In the genomic region with DNA sequence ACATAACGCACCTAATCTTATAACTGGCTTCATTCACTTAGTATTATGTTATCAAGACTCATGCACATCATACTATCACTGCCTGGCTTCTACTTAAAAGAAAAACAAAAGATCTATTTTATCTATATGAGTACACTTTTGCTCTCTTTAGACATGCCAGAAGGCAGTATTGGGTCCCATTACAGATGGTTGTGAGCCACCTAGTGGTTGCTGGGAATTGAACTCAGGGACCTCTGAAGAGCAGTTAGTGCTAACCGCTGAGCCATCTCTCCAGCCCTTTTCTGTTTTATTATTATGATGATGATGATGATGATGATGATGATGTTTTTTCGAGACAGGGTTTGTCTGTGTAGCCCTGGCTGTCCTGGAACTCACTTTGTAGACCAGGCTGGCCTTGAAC, we compare ENCODE assay signal across 9 mouse cellular contexts. TPM values are rescaled to one million over a fixed set of nuclear protein-coding genes. Genes with fewer than 3 reads are reported as not detected.
DNase-seq lines count a peak whose midpoint lies in the region; ATAC-seq and TF ChIP-seq lines count a peak whose summit lies in the region.
"Had no signal": no experiment of that assay in that cellular context is flagged by ENCODE, and none has a peak within 500 bp of the region (broad histone marks: within the 10 kb centered on the region; RNA-seq: fewer than 3 reads in every experiment).

No protein-coding gene starts in this region.

- H3K36me3 ChIP-seq in liver, postnatal 0 days (replicated peaks; ENCODE audit: insufficient read depth, low read length) = 0 out of 2 replicates have a peak, but pooled peaks cover 5% of the 10 kb centered on the region
- H3K36me3 ChIP-seq: stomach, embryonic 15.5 days had no signal

- H3K4me3 ChIP-seq in layer of hippocampus, adult 2 months = no peak overlapping the region
- no peak overlapping the region for H3K4me3 ChIP-seq in liver, postnatal 0 days (ENCODE audit: low read depth, low read length)
- H3K4me3 ChIP-seq: stomach, embryonic 15.5 days had no signal

- peak; percentile 83 for TF ChIP-seq CTCF in layer of hippocampus, adult 2 months (conservative IDR thresholded peaks at IDR 0.05)
- TF ChIP-seq CTCF in liver, postnatal 0 days (IDR thresholded peaks at IDR 0.05; ENCODE audit: low read depth) = peak; percentile 78

- no peak for TF ChIP-seq EP300 in liver, postnatal 0 days (IDR thresholded peaks at IDR 0.05; ENCODE audit: low read depth)

- 39% methylated on average over 3 of the region's 3 CpGs for WGBS in liver, postnatal 0 days (ENCODE audit: insufficient replicate concordance)

- no peak overlapping the region for H3K4me2 ChIP-seq in liver, postnatal 0 days (ENCODE audit: low read depth, low read length)
- H3K4me2 ChIP-seq: stomach, embryonic 15.5 days had no signal

- H3K27ac ChIP-seq in layer of hippocampus, adult 2 months = no peak overlapping the region
- no peak overlapping the region for H3K27ac ChIP-seq in liver, postnatal 0 days (ENCODE audit: low read depth)
- H3K27ac ChIP-seq: stomach, embryonic 15.5 days had no signal

- no peaks in the 10 kb centered on the region for H3K9me3 ChIP-seq in liver, postnatal 0 days (ENCODE audit: low read length)
- H3K9me3 ChIP-seq: stomach, embryonic 15.5 days had no signal

- peak; percentile 47 for DNase-seq in adrenal gland, adult 2 months
- DNase-seq in adrenal gland, adult 8-10 months = no peak
- DNase-seq in layer of hippocampus, adult 2 months (ENCODE audit: low spot score in 2 of 2) = no peak
- DNase-seq in layer of hippocampus, adult 8-10 months (ENCODE audit: low spot score in 2 of 2) = no peak
- peak; percentile 53 for DNase-seq in embryo, embryonic 11 days
- peak; percentile 39 for DNase-seq in liver, postnatal 0 days
- peak; percentile 73 for DNase-seq in thymus, postnatal 25 days
- DNase-seq in urinary bladder, postnatal 25 days (ENCODE audit: low spot score) = no peak

- no peaks in the 10 kb centered on the region for H3K4me1 ChIP-seq in liver, postnatal 0 days (ENCODE audit: insufficient read depth)
- H3K4me1 ChIP-seq: stomach, embryonic 15.5 days had no signal

- no peaks in the 10 kb centered on the region for H3K27me3 ChIP-seq in liver, postnatal 0 days (ENCODE audit: insufficient read depth, low read length)
- H3K27me3 ChIP-seq: stomach, embryonic 15.5 days had no signal

- H3K9ac ChIP-seq in liver, postnatal 0 days (replicated peaks) = no peak overlapping the region
- H3K9ac ChIP-seq: stomach, embryonic 15.5 days had no signal

- no peak for ATAC-seq in liver, postnatal 0 days

RNA-seq across cellular contexts. Expression of a gene that starts 13.4 kb away (rescaled TPM):
- total RNA-seq in adrenal gland, adult 2 months (2021) = 10 to 100 TPM; 68.6 to 90.2 TPM
- 29.3 and 41.2 TPM in 2 replicates for polyA plus RNA-seq in adrenal gland, adult 2 months (2012; rRNA removed)
- 100 to 1,000 TPM; 103 to 156 (median 120) TPM for total RNA-seq in adrenal gland, adult 8-10 months (2022)
- total RNA-seq in layer of hippocampus, adult 2 months (2021) = 100 to 1,000 TPM; 118 to 127 TPM
- 100 to 1,000 TPM; 118 to 139 (median 120) TPM for total RNA-seq in layer of hippocampus, adult 8-10 months (2022)
- 6.7 and 7.7 TPM in 2 replicates for polyA plus RNA-seq in liver, postnatal 0 days (2015; fragmentation: Nextera tagmentation; extraction: Ambion mirVana)

RNA-seq across cellular contexts. Expression of a gene that starts 19.4 kb away (rescaled TPM):
- 10 to 100 TPM; 54.8 to 90.7 TPM for total RNA-seq in adrenal gland, adult 2 months (2021)
- 46.0 and 57.8 TPM in 2 replicates for polyA plus RNA-seq in adrenal gland, adult 2 months (2012; rRNA removed)
- 10 to 100 TPM; 64.6 to 98.2 (median 75.6) TPM for total RNA-seq in adrenal gland, adult 8-10 months (2022)
- 10 to 100 TPM; 60.3 to 72.5 TPM for total RNA-seq in layer of hippocampus, adult 2 months (2021)
- 10 to 100 TPM; 56.2 to 72.2 (median 65.5) TPM for total RNA-seq in layer of hippocampus, adult 8-10 months (2022)
- polyA plus RNA-seq in liver, postnatal 0 days (2015; fragmentation: Nextera tagmentation; extraction: Ambion mirVana) = 4.7 TPM in 2 replicates

RNA-seq across cellular contexts. Expression of a gene that starts 21.0 kb away (rescaled TPM):
- total RNA-seq in adrenal gland, adult 2 months (2021) = 10 to 100 TPM; 19.1 to 19.7 TPM
- polyA plus RNA-seq in adrenal gland, adult 2 months (2012; rRNA removed) = 4.0 and 6.7 TPM in 2 replicates
- total RNA-seq in adrenal gland, adult 8-10 months (2022) = 10 to 100 TPM; 21.9 to 28.0 (median 26.2) TPM
- total RNA-seq in layer of hippocampus, adult 2 months (2021) = 10 to 100 TPM in 1 of 2 experiments, 1 to 10 TPM in 1; 9.0 to 12.0 TPM
- total RNA-seq in layer of hippocampus, adult 8-10 months (2022) = 10 to 100 TPM in 1 of 4 experiments, 1 to 10 TPM in 3; 8.1 to 17.1 (median 9.6) TPM
- 3.6 and 4.1 TPM in 2 replicates for polyA plus RNA-seq in liver, postnatal 0 days (2015; fragmentation: Nextera tagmentation; extraction: Ambion mirVana)

RNA-seq across cellular contexts. Expression of a gene that starts 39.0 kb away (rescaled TPM):
- total RNA-seq in adrenal gland, adult 2 months (2021) = 10 to 100 TPM; 49.0 to 56.8 TPM
- polyA plus RNA-seq in adrenal gland, adult 2 months (2012; rRNA removed) = 73.2 and 87.0 TPM in 2 replicates
- total RNA-seq in adrenal gland, adult 8-10 months (2022) = 10 to 100 TPM; 49.1 to 65.5 (median 58.2) TPM
- total RNA-seq in layer of hippocampus, adult 2 months (2021) = 10 to 100 TPM; 29.2 to 35.3 TPM
- 10 to 100 TPM; 30.0 to 35.5 (median 34.0) TPM for total RNA-seq in layer of hippocampus, adult 8-10 months (2022)
- polyA plus RNA-seq in liver, postnatal 0 days (2015; fragmentation: Nextera tagmentation; extraction: Ambion mirVana) = 16.0 and 17.6 TPM in 2 replicates

RNA-seq across cellular contexts. Expression of a gene that starts 49.4 kb away (rescaled TPM):
- 1 to 10 TPM; 3.9 to 4.6 TPM for total RNA-seq in adrenal gland, adult 2 months (2021)
- 7.0 and 7.1 TPM in 2 replicates for polyA plus RNA-seq in adrenal gland, adult 2 months (2012; rRNA removed)
- total RNA-seq in adrenal gland, adult 8-10 months (2022) = 1 to 10 TPM; 3.8 to 6.7 (median 4.5) TPM
- 1 to 10 TPM; 5.0 to 7.6 TPM for total RNA-seq in layer of hippocampus, adult 2 months (2021)
- 1 to 10 TPM; 4.5 to 7.3 (median 5.5) TPM for total RNA-seq in layer of hippocampus, adult 8-10 months (2022)
- 1.4 and 1.5 TPM in 2 replicates for polyA plus RNA-seq in liver, postnatal 0 days (2015; fragmentation: Nextera tagmentation; extraction: Ambion mirVana)

Comparison
In these comparisons a context has a peak if more than half of its experiments do, and no peak if none do; other contexts are left out.
1. DNase-seq: peak in adrenal gland, adult 2 months (single experiment), embryo, embryonic 11 days (single experiment), liver, postnatal 0 days (single experiment) and thymus, postnatal 25 days (single experiment); none in adrenal gland, adult 8-10 months (single experiment), layer of hippocampus, adult 2 months (0 of 2), layer of hippocampus, adult 8-10 months (0 of 2) and urinary bladder, postnatal 25 days (single experiment).